33 mouse cellular contexts compared by ENCODE assay signal in genomic region chr5:147307398-147307785, GRCm38 (mm10). TPM values are rescaled to one million over a fixed set of nuclear protein-coding genes. Genes with fewer than 3 reads are reported as not detected.
DNase-seq lines count a peak whose midpoint lies in the region; ATAC-seq and TF ChIP-seq lines count a peak whose summit lies in the region.
"Had no signal": no experiment of that assay in that cellular context is flagged by ENCODE, and none has a peak within 500 bp of the region (broad histone marks: within the 10 kb centered on the region; RNA-seq: fewer than 3 reads in every experiment).

No protein-coding gene starts in this region.

- no peak overlapping the region for H3K27ac ChIP-seq in hindbrain, embryonic 11.5 days (ENCODE audit: low read depth, low read length)
- H3K27ac ChIP-seq in hindbrain, embryonic 13.5 days = no peak overlapping the region
- H3K27ac ChIP-seq in embryonic facial prominence, embryonic 14.5 days (replicated peaks; ENCODE audit: low read depth, low read length) = no peak overlapping the region
- no peak overlapping the region for H3K27ac ChIP-seq in limb, embryonic 10.5 days
- H3K27ac ChIP-seq: embryonic facial prominence, embryonic 15.5 days; heart, embryonic 13.5 days; hindbrain, embryonic 14.5 days; liver, embryonic 13.5 days; midbrain, embryonic 15.5 days; neural tube, embryonic 13.5 days had no signal

- H3K4me2 ChIP-seq in hindbrain, embryonic 11.5 days (replicated peaks; ENCODE audit: low read depth, low read length) = no peak overlapping the region
- no peak overlapping the region for H3K4me2 ChIP-seq in hindbrain, embryonic 13.5 days
- H3K4me2 ChIP-seq in embryonic facial prominence, embryonic 14.5 days (ENCODE audit: low read depth, low read length) = no peak overlapping the region
- H3K4me2 ChIP-seq: embryonic facial prominence, embryonic 15.5 days; hindbrain, embryonic 14.5 days; liver, embryonic 13.5 days; lung, embryonic 14.5 days; midbrain, embryonic 15.5 days; neural tube, embryonic 13.5 days had no signal

- TF ChIP-seq CTCF in E14TG2a.4 (conservative IDR thresholded peaks at IDR 0.05; ENCODE audit: low read length) = no peak

- WGBS in hindbrain, embryonic 11.5 days = under 1% methylated on average over 12 of the region's 12 CpGs
- WGBS in hindbrain, embryonic 13.5 days = 1% methylated on average over 12 of the region's 12 CpGs
- WGBS in embryonic facial prominence, embryonic 14.5 days = 2% methylated on average over 12 of the region's 12 CpGs
- WGBS in limb, embryonic 10.5 days = 0% methylated on average over 12 of the region's 12 CpGs

- H3K9ac ChIP-seq in hindbrain, embryonic 11.5 days (ENCODE audit: low read depth, low read length) = no peak overlapping the region
- H3K9ac ChIP-seq in hindbrain, embryonic 13.5 days = no peak overlapping the region
- H3K9ac ChIP-seq in embryonic facial prominence, embryonic 14.5 days (ENCODE audit: low read depth, low read length) = no peak overlapping the region
- H3K9ac ChIP-seq: embryonic facial prominence, embryonic 15.5 days; heart, embryonic 13.5 days; hindbrain, embryonic 14.5 days; liver, embryonic 13.5 days; lung, embryonic 14.5 days; midbrain, embryonic 15.5 days; neural tube, embryonic 13.5 days had no signal

- H3K9me3 ChIP-seq in hindbrain, embryonic 11.5 days (ENCODE audit: control insufficient read depth, low read length) = no peaks in the 10 kb centered on the region
- H3K9me3 ChIP-seq in hindbrain, embryonic 13.5 days = no peaks in the 10 kb centered on the region
- no peaks in the 10 kb centered on the region for H3K9me3 ChIP-seq in E14TG2a.4 (ENCODE audit: low read length)
- H3K9me3 ChIP-seq in embryonic facial prominence, embryonic 14.5 days (ENCODE audit: control insufficient read depth, low read length) = no peaks in the 10 kb centered on the region
- H3K9me3 ChIP-seq in limb, embryonic 10.5 days (replicated peaks) = no peaks in the 10 kb centered on the region
- H3K9me3 ChIP-seq: embryonic facial prominence, embryonic 15.5 days; heart, embryonic 13.5 days; liver, embryonic 13.5 days; megakaryocyte, embryonic 14.5 days; midbrain, embryonic 15.5 days; neural tube, embryonic 13.5 days had no signal

- ATAC-seq in hindbrain, embryonic 11.5 days (ENCODE audit: low FRiP score) = no peak
- ATAC-seq in hindbrain, embryonic 13.5 days (ENCODE audit: low FRiP score) = no peak
- no peak for ATAC-seq in embryonic facial prominence, embryonic 14.5 days (ENCODE audit: low read depth)
- ATAC-seq: forebrain, embryonic 16.5 days; inflammation-experienced regulatory T-cells, adult 6 months; midbrain, embryonic 15.5 days had no signal

- H3K36me3 ChIP-seq in hindbrain, embryonic 11.5 days (ENCODE audit: control insufficient read depth, insufficient read depth, low read length) = no peaks in the 10 kb centered on the region
- H3K36me3 ChIP-seq in hindbrain, embryonic 13.5 days = no peaks in the 10 kb centered on the region
- H3K36me3 ChIP-seq in E14TG2a.4 (ENCODE audit: insufficient read depth, low read length) = no peaks in the 10 kb centered on the region
- no peaks in the 10 kb centered on the region for H3K36me3 ChIP-seq in embryonic facial prominence, embryonic 14.5 days (ENCODE audit: control insufficient read depth, insufficient read depth, low read length)
- H3K36me3 ChIP-seq in limb, embryonic 10.5 days = no peaks in the 10 kb centered on the region
- H3K36me3 ChIP-seq: embryonic facial prominence, embryonic 15.5 days; G1E; heart, embryonic 13.5 days; liver, embryonic 13.5 days; midbrain, embryonic 15.5 days; neural tube, embryonic 13.5 days had no signal

- DNase-seq in hindbrain, embryonic 11.5 days (ENCODE audit: low spot score) = peak; percentile 54
- no peak for DNase-seq in embryonic facial prominence, embryonic 14.5 days (ENCODE audit: low spot score)
- peak; percentile 53 for DNase-seq in limb, embryonic 10.5 days (ENCODE audit: low spot score)
- no peak for DNase-seq in adrenal gland, adult 18-20 months (ENCODE audit: low spot score in 2 of 2)
- DNase-seq in heart, adult 11 months = no peak
- DNase-seq in layer of hippocampus, adult 11-12 months (ENCODE audit: low spot score) = no peak
- DNase-seq: adrenal gland, postnatal 14 days; cerebellum, adult 8-10 months; cerebellum, postnatal 36 days; embryo, embryonic 11 days; gastrocnemius, postnatal 14 days; heart, adult 18-20 months; liver, embryonic 13.5 days; lung, embryonic 14.5 days had no signal

- peaks cover 100% of the 10 kb centered on the region for H3K27me3 ChIP-seq in hindbrain, embryonic 11.5 days (ENCODE audit: control insufficient read depth, insufficient read depth, low read length)
- peaks cover 100% of the 10 kb centered on the region for H3K27me3 ChIP-seq in hindbrain, embryonic 13.5 days
- peaks cover 100% of the 10 kb centered on the region for H3K27me3 ChIP-seq in E14TG2a.4 (ENCODE audit: insufficient read depth, low read length)
- peaks cover 100% of the 10 kb centered on the region for H3K27me3 ChIP-seq in embryonic facial prominence, embryonic 14.5 days (replicated peaks; ENCODE audit: control insufficient read depth, insufficient read depth, low read length)
- H3K27me3 ChIP-seq in limb, embryonic 10.5 days (ENCODE audit: low read depth, poor library complexity, severe bottlenecking) = peaks cover 100% of the 10 kb centered on the region

- no peak overlapping the region for H3K4me3 ChIP-seq in hindbrain, embryonic 11.5 days (ENCODE audit: low read depth, low read length)
- no peak overlapping the region for H3K4me3 ChIP-seq in hindbrain, embryonic 13.5 days
- H3K4me3 ChIP-seq in E14TG2a.4 (replicated peaks; ENCODE audit: low read length) = peak overlapping the region; percentile 71
- 0 out of 2 replicates have a peak overlapping the region, but pooled peaks have one; percentile 18 for H3K4me3 ChIP-seq in embryonic facial prominence, embryonic 14.5 days (ENCODE audit: low read depth, low read length)
- no peak overlapping the region for H3K4me3 ChIP-seq in limb, embryonic 10.5 days
- H3K4me3 ChIP-seq: midbrain, embryonic 15.5 days; neural tube, embryonic 13.5 days had no signal

- peaks cover 7% of the 10 kb centered on the region; the same call in 1 of the 2 replicates for H3K4me1 ChIP-seq in hindbrain, embryonic 11.5 days (replicated peaks; ENCODE audit: control insufficient read depth, insufficient read depth, low read length)
- H3K4me1 ChIP-seq in hindbrain, embryonic 13.5 days (replicated peaks) = peaks cover 16% of the 10 kb centered on the region
- peaks cover 39% of the 10 kb centered on the region for H3K4me1 ChIP-seq in E14TG2a.4 (replicated peaks; ENCODE audit: low read depth, low read length)
- no peaks in the 10 kb centered on the region for H3K4me1 ChIP-seq in embryonic facial prominence, embryonic 14.5 days (ENCODE audit: control insufficient read depth, insufficient read depth, low read length)
- peaks cover 56% of the 10 kb centered on the region for H3K4me1 ChIP-seq in limb, embryonic 10.5 days

RNA-seq across cellular contexts. Expression of gene Cdx2, which starts 0.3 kb away (rescaled TPM):
- not detected in 2 replicates for polyA plus RNA-seq in hindbrain, embryonic 11.5 days (2014; fragmentation: Nextera tagmentation; extraction: Ambion mirVana)
- polyA plus RNA-seq in hindbrain, embryonic 13.5 days (2015; fragmentation: Nextera tagmentation; extraction: Ambion mirVana) = 0.08 TPM in 1 of 2 replicates, not detected in the other
- polyA plus RNA-seq in embryonic facial prominence, embryonic 14.5 days (2014; fragmentation: Nextera tagmentation; extraction: Ambion mirVana) = not detected in 2 replicates
- polyA plus RNA-seq in limb, embryonic 10.5 days (2016; fragmentation: Nextera tagmentation; extraction: Ambion mirVana) = 0.06 and 0.16 TPM in 2 replicates
- total RNA-seq in adrenal gland, adult 18-20 months (2021) = not detected
- total RNA-seq: adrenal gland, postnatal 14 days; G1E; gastrocnemius, postnatal 14 days; heart, adult 18-20 months; heart, postnatal 25 days; layer of hippocampus, adult 18-20 months; layer of hippocampus, postnatal 14 days had no signal
- polyA plus RNA-seq: brain, embryonic 14.5 days; embryonic facial prominence, embryonic 15.5 days; forebrain, embryonic 16.5 days; G1E; heart, embryonic 13.5 days; hindbrain, embryonic 14.5 days; inflammation-experienced regulatory T-cells, adult 6 months; kidney, embryonic 16.5 days; limb, embryonic 11.5 days; liver, embryonic 13.5 days; lung, embryonic 14.5 days; midbrain, embryonic 15.5 days; neural tube, embryonic 13.5 days; testis, adult 2 months had no signal

RNA-seq across cellular contexts. Expression of gene Urad, which starts 14.8 kb away (rescaled TPM):
- polyA plus RNA-seq in hindbrain, embryonic 11.5 days (2014; fragmentation: Nextera tagmentation; extraction: Ambion mirVana) = not detected in 2 replicates
- not detected in 2 replicates for polyA plus RNA-seq in hindbrain, embryonic 13.5 days (2015; fragmentation: Nextera tagmentation; extraction: Ambion mirVana)
- polyA plus RNA-seq in embryonic facial prominence, embryonic 14.5 days (2014; fragmentation: Nextera tagmentation; extraction: Ambion mirVana) = not detected in 2 replicates
- polyA plus RNA-seq in limb, embryonic 10.5 days (2016; fragmentation: Nextera tagmentation; extraction: Ambion mirVana) = not detected in 2 replicates
- total RNA-seq in adrenal gland, adult 18-20 months (2021) = 1 to 10 TPM in 1 of 2 experiments, not detected in 1; 1.1 TPM
- total RNA-seq: G1E; gastrocnemius, postnatal 14 days; heart, adult 18-20 months; heart, postnatal 25 days; layer of hippocampus, adult 18-20 months; layer of hippocampus, postnatal 14 days had no signal
- polyA plus RNA-seq: brain, embryonic 14.5 days; embryonic facial prominence, embryonic 15.5 days; forebrain, embryonic 16.5 days; G1E; heart, embryonic 13.5 days; hindbrain, embryonic 14.5 days; inflammation-experienced regulatory T-cells, adult 6 months; kidney, embryonic 16.5 days; limb, embryonic 11.5 days; lung, embryonic 14.5 days; midbrain, embryonic 15.5 days; neural tube, embryonic 13.5 days; Patski; testis, adult 2 months had no signal

RNA-seq across cellular contexts. Expression of gene Pdx1, which starts 37.6 kb away (rescaled TPM):
- not detected in 2 replicates for polyA plus RNA-seq in hindbrain, embryonic 11.5 days (2014; fragmentation: Nextera tagmentation; extraction: Ambion mirVana)
- polyA plus RNA-seq in hindbrain, embryonic 13.5 days (2015; fragmentation: Nextera tagmentation; extraction: Ambion mirVana) = not detected in 2 replicates
- not detected in 2 replicates for polyA plus RNA-seq in embryonic facial prominence, embryonic 14.5 days (2014; fragmentation: Nextera tagmentation; extraction: Ambion mirVana)
- not detected in 2 replicates for polyA plus RNA-seq in limb, embryonic 10.5 days (2016; fragmentation: Nextera tagmentation; extraction: Ambion mirVana)
- total RNA-seq in adrenal gland, adult 18-20 months (2021) = not detected
- total RNA-seq: adrenal gland, postnatal 14 days; G1E; gastrocnemius, postnatal 14 days; heart, adult 18-20 months; heart, postnatal 25 days; layer of hippocampus, adult 18-20 months; layer of hippocampus, postnatal 14 days had no signal
- polyA plus RNA-seq: brain, embryonic 14.5 days; embryonic facial prominence, embryonic 15.5 days; forebrain, embryonic 16.5 days; G1E; heart, embryonic 13.5 days; hindbrain, embryonic 14.5 days; inflammation-experienced regulatory T-cells, adult 6 months; kidney, embryonic 16.5 days; limb, embryonic 11.5 days; liver, embryonic 13.5 days; lung, embryonic 14.5 days; midbrain, embryonic 15.5 days; neural tube, embryonic 13.5 days; Patski; testis, adult 2 months had no signal

Comparison
In these comparisons a context has a peak if more than half of its experiments do, and no peak if none do; other contexts are left out.
1. DNase-seq: peak in hindbrain, embryonic 11.5 days (single experiment) and limb, embryonic 10.5 days (single experiment); none in embryonic facial prominence, embryonic 14.5 days (single experiment), adrenal gland, adult 18-20 months (0 of 2), heart, adult 11 months (single experiment) and layer of hippocampus, adult 11-12 months (single experiment).
2. H3K4me3 ChIP-seq: peak in E14TG2a.4 (single experiment) and embryonic facial prominence, embryonic 14.5 days (single experiment); none in hindbrain, embryonic 11.5 days (single experiment), hindbrain, embryonic 13.5 days (single experiment) and limb, embryonic 10.5 days (single experiment).